Mouse (Mus musculus) kidney, adult 2 months (tissue): Measurements from ENCODE around the gene Rtp3. TPM values are rescaled to one million over a fixed set of nuclear protein-coding genes. Genes with fewer than 3 reads are reported as not detected.
A peak's percentile ranks its signal among the peaks of the same experiment; 100 is the strongest.

Experiments used
- DNase-seq: peaks from one replicate; pipeline ENCODE4 v3.0.0; 2021
- H3K27ac ChIP-seq: fragments of 200-500 bp; 2 replicates; pipeline ENCODE4 v1.5.1; 2012; ENCODE audit warnings: low read depth, low read length, control low read depth, inconsistent platforms; ENCODE audit not compliant: insufficient read depth
- H3K27me3 ChIP-seq: fragments of 200-500 bp; replicated peaks from 2 replicates; pipeline ENCODE4 v1.6.1; 2012; ENCODE audit warnings: mild to moderate bottlenecking, moderate library complexity, low read length, inconsistent platforms; ENCODE audit not compliant: control insufficient read depth, insufficient read depth
- H3K36me3 ChIP-seq: fragments of 200-500 bp; 2 replicates; pipeline ENCODE4 v1.6.1; 2012; ENCODE audit warnings: mild to moderate bottlenecking, moderate library complexity, low read length, inconsistent platforms; ENCODE audit not compliant: control insufficient read depth, insufficient read depth
- H3K4me1 ChIP-seq: fragments of 200-500 bp; 2 replicates; pipeline ENCODE4 v1.6.1; 2011; ENCODE audit warnings: low read length; ENCODE audit not compliant: control insufficient read depth, insufficient read depth
- H3K4me3 ChIP-seq: fragments of 200-500 bp; 2 replicates; pipeline ENCODE4 v1.5.1; 2011; ENCODE audit warnings: mild to moderate bottlenecking, low read depth, low read length, control low read depth; ENCODE audit not compliant: insufficient read depth
- CTCF ChIP-seq: fragments of 200-500 bp; conservative IDR thresholded peaks from 2 replicates; pipeline ENCODE4 v1.5.1; 2011; ENCODE audit warnings: low read depth, mild to moderate bottlenecking, control low read depth, low read length, moderate library complexity, mixed read lengths; ENCODE audit not compliant: insufficient read depth, insufficient read length
- POLR2A ChIP-seq: fragments of 200-500 bp; IDR thresholded peaks from one replicate; pipeline ENCODE4 v1.6.1; 2011; ENCODE audit warnings: low read depth, low read length, control low read depth
- WGBS: fragments of 180-500 bp; shearing (Covaris S2); methylation state at CpG from one replicate; pipeline ENCODE4 v1.1.7; 2018; 5-methylcytosine and 5-hydroxymethylcytosine counted together
- polyA plus RNA-seq: library from polyadenylated mRNA; depleted of rRNA; stranded (reverse); fragments of >200 nt; gene quantifications from 2 replicates; pipeline ENCODE4 v1.2.3, GENCODE M21; 2012

Gene Rtp3
- polyA plus RNA-seq, 1 experiment = 11.4 TPM

- Histone ChIP-seq H3K27me3 (no peaks in the 10 kb centered on the region), H3K36me3 (no peaks in the 10 kb centered on the region), H3K4me1 (0 out of 2 replicates have a peak, but pooled peaks cover 4% of the 10 kb centered on the region), H3K27ac (peak overlapping the region; percentile 39; the same call in 1 of the 2 replicates), H3K4me3 (peak overlapping the region; percentile 53)
- DNase-seq = peak; percentile 94
- WGBS = 7% methylated on average over 13 of the region's 13 CpGs
- TF ChIP-seq CTCF (peak; percentile 37), POLR2A (peak; percentile 29)
Measured at GRCm38 (mm10) chr9:110994716-110995172, 4.4 kb upstream of the Rtp3 start.

DNA sequence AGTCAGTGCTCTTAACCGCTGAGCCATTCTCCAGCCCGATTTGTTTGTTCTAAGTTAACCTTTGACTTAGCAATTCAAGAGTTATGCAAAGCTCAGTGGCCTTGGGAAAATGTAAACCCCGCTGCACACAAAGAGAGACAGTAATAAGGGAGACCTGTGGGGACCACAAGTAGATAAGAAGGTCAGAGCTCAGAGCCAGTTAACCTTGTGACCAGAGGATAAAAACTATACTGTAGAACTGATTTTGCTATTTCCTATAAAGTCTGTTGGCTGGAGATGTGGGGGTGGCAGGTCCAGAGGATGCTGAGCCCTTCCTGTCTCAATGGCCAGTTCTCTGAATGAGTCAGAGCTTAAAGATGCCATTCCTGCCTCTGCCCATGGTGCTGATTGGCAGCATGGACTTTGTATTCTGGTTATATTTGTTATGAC lies 2.9 kb upstream of the Rtp3 start:
- Histone ChIP-seq H3K4me3 (no peak overlapping the region), H3K27me3 (no peaks in the 10 kb centered on the region), H3K4me1 (peaks cover 4% of the 10 kb centered on the region), H3K27ac (no peak overlapping the region), H3K36me3 (no peaks in the 10 kb centered on the region)
- TF ChIP-seq CTCF (no peak), POLR2A (no peak)
- DNase-seq = peak; percentile 60
- 10% methylated on average over 3 of the region's 3 CpGs for WGBS

GRCm38 (mm10) chr9:110989543-110989942 lies 840 bp downstream of the Rtp3 start:
- Histone ChIP-seq H3K27ac (peak overlapping the region; percentile 74), H3K4me3 (peak overlapping the region; percentile 53), H3K4me1 (peaks cover 4% of the 10 kb centered on the region), H3K36me3 (no peaks in the 10 kb centered on the region), H3K27me3 (no peaks in the 10 kb centered on the region)
- TF ChIP-seq CTCF = no peak
- TF ChIP-seq POLR2A = no peak
- 89% methylated on average over 2 of the region's 2 CpGs for WGBS
- DNase-seq = peak; percentile 77

DNA sequence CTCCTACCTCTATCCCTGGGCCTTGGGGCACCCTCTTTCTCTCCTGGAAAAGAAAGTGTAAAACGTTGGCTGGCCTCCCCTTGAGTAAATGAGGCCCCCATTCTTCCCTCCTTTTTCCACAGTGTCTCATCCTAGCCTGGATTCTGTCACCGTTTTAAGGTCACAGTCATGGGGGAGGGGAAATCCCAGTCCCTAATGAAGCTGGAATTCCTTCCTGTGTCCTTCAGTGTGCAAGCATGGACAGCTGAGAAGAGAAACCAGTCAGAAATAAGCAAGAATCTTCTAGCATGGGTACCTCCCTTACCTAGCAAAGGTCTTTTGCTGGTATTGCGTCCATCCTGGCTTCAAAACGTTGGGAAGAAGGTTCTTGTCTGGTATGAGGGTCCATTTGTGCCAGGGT lies 1.2 kb downstream of the Rtp3 start:
- WGBS = 56% methylated on average over 4 of the region's 4 CpGs
- TF ChIP-seq POLR2A = no peak
- TF ChIP-seq CTCF = no peak
- peaks cover 4% of the 10 kb centered on the region for H3K4me1 ChIP-seq
- no peaks in the 10 kb centered on the region for H3K36me3 ChIP-seq
- DNase-seq = no peak
- peak overlapping the region; percentile 53 for H3K4me3 ChIP-seq
- H3K27me3 ChIP-seq = no peaks in the 10 kb centered on the region
- peak overlapping the region; percentile 74 for H3K27ac ChIP-seq

DNA sequence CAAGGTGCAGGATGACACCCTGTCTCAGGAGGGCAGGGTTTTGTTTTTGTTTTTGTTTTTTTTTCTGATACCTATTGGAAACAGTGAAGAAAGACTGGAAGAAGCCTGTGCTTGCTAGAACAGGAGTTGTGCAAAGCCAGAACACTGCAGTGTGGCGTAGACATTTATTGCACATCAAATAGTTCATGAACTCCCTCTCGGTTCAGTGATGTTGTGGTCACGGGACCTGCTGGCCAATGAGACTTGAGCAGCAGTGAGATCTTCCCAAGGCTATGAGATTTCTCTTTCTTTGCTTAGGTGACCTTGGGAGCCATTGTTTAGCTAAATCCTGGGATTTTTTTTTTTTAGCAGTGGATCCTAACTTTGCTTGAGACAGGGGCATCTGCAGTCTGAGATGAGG lies 2.3 kb downstream of the Rtp3 start:
- DNase-seq = no peak
- no peak overlapping the region for H3K27ac ChIP-seq
- H3K4me1 ChIP-seq = peaks cover 4% of the 10 kb centered on the region
- TF ChIP-seq CTCF (no peak), POLR2A (no peak)
- WGBS = 55% methylated on average over 3 of the region's 3 CpGs
- no peaks in the 10 kb centered on the region for H3K27me3 ChIP-seq
- H3K4me3 ChIP-seq = no peak overlapping the region
- no peaks in the 10 kb centered on the region for H3K36me3 ChIP-seq

GRCm38 (mm10) chr9:110987331-110987730 lies 3.1 kb downstream of the Rtp3 start:
- H3K27ac ChIP-seq = no peak overlapping the region
- TF ChIP-seq CTCF = no peak
- no peak for TF ChIP-seq POLR2A
- H3K36me3 ChIP-seq = no peaks in the 10 kb centered on the region
- peaks cover 4% of the 10 kb centered on the region for H3K4me1 ChIP-seq
- no peaks in the 10 kb centered on the region for H3K27me3 ChIP-seq
- 86% methylated on average over 4 of the region's 4 CpGs for WGBS
- DNase-seq = no peak
- no peak overlapping the region for H3K4me3 ChIP-seq

DNA sequence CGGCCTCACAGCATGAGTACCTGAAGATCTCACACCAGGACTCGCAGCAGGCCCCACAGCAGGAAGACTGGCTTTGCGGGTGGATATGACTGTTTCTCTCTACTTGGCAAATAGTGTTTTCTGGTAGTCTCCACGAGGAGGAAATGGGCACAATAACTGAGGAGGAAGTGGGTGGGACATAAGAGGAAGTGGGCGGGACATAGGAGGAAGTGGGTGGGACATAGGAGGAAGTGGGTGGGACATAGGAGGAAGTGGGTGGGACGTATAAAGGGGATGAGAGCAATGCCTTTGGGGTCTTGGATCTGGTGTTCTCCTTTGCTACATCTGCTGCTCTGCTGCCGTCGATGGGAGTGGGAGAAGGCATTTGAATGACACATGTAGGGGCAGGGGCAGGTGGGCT lies 4.4 kb downstream of the Rtp3 start:
- Histone ChIP-seq H3K4me3 (no peak overlapping the region), H3K36me3 (no peaks in the 10 kb centered on the region), H3K27ac (no peak overlapping the region), H3K27me3 (no peaks in the 10 kb centered on the region), H3K4me1 (peaks cover 4% of the 10 kb centered on the region)
- no peak for TF ChIP-seq CTCF
- TF ChIP-seq POLR2A = no peak
- WGBS = 83% methylated on average over 8 of the region's 8 CpGs
- DNase-seq = no peak

DNA sequence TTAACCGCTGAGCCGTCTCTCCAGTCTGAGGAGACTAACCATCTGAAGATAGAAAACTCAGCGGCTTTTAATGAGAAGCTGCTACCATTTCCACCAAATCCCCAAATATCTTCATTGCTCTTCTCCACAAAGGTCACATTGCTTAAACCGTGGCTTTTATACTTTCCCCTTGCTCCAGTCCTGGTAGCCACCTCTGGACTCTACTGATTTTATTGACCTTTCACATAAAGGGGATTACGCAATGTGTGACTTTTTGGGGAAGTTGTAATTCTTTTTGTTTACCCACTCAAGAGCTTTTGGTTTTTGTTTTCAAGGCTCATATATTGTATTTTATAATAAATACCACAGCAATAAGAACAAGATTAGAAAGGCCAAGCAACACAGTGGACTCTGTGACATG lies 4.8 kb downstream of the Rtp3 start:
- Histone ChIP-seq H3K27me3 (no peaks in the 10 kb centered on the region), H3K4me3 (no peak overlapping the region), H3K27ac (no peak overlapping the region), H3K4me1 (peaks cover 4% of the 10 kb centered on the region), H3K36me3 (no peaks in the 10 kb centered on the region)
- no peak for TF ChIP-seq POLR2A
- no peak for TF ChIP-seq CTCF
- WGBS = 92% methylated on average over 5 of the region's 5 CpGs
- no peak for DNase-seq
